11 mouse cellular contexts compared by ENCODE assay signal in the genomic region with DNA sequence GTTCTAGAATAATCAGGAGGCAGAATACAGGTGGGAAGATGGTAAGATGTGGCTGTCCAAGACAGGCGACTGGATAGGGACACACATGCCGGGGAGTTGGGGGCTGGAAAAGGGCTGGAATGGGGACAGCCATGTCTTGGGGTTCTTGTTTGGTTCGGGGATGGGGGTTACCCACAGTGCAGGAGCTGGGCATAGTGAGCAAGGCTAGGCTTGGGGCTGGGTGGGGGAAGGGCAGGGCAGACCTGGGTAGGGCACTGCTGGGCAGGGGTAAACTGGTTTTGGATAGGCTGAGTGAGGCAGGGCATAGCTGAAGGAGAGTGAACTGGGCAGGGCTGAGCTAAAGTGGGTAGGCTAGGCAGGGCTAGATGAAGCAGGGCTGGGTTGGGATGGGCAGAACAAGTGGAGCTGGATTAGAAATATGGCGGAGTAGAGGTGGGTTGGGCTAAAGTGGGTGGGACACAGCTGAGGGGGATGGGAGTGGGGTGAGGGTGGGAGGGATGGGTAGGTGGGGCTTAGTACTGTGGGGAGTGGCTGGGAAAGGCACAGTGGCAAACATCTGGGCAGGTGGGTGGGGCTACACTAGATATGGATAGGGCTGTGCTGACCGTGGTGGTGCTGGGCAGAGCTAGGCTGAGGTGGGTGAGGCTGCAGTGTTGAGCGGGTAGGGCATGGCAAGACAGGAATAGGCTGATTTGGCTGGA. TPM values are rescaled to one million over a fixed set of nuclear protein-coding genes. Genes with fewer than 3 reads are reported as not detected.
DNase-seq lines count a peak whose midpoint lies in the region; ATAC-seq lines count a peak whose summit lies in the region.
"Had no signal": no experiment of that assay in that cellular context is flagged by ENCODE, and none has a peak within 500 bp of the region (broad histone marks: within the 10 kb centered on the region; RNA-seq: fewer than 3 reads in every experiment).

No protein-coding gene starts in this region.

- H3K4me1 ChIP-seq in hindbrain, embryonic 12.5 days: no peaks in the 10 kb centered on the region
- no peaks in the 10 kb centered on the region for H3K4me1 ChIP-seq in hindbrain, embryonic 16.5 days (ENCODE audit: control insufficient read depth, insufficient read depth, low read depth, low read length)
- no peaks in the 10 kb centered on the region for H3K4me1 ChIP-seq in midbrain, embryonic 16.5 days (ENCODE audit: control insufficient read depth, insufficient read depth, low read length)
- H3K4me1 ChIP-seq in midbrain, embryonic 14.5 days (ENCODE audit: control insufficient read depth, insufficient read depth, low read length): no peaks in the 10 kb centered on the region
- peaks cover 20% of the 10 kb centered on the region for H3K4me1 ChIP-seq in liver, embryonic 12.5 days

- no peak for DNase-seq in midbrain, embryonic 14.5 days
- DNase-seq in thymus, postnatal 14 days: no peak
- no peak for DNase-seq in kidney, adult 18-20 months
- DNase-seq in gastrocnemius, postnatal 10 days: no peak
- DNase-seq: cerebellum, postnatal 10 days; layer of hippocampus, adult 9-11 months; lung, postnatal 10 days had no signal

- 97% methylated on average over 6 of the region's 6 CpGs for WGBS in hindbrain, embryonic 12.5 days
- WGBS in hindbrain, embryonic 16.5 days: 92% methylated on average over 6 of the region's 6 CpGs
- WGBS in midbrain, embryonic 16.5 days: 98% methylated on average over 6 of the region's 6 CpGs
- 96% methylated on average over 6 of the region's 6 CpGs for WGBS in midbrain, embryonic 14.5 days
- WGBS in liver, embryonic 12.5 days (ENCODE audit: insufficient replicate concordance): 65% methylated on average over 6 of the region's 6 CpGs

- no peaks in the 10 kb centered on the region for H3K27me3 ChIP-seq in hindbrain, embryonic 12.5 days
- no peaks in the 10 kb centered on the region for H3K27me3 ChIP-seq in hindbrain, embryonic 16.5 days (replicated peaks; ENCODE audit: control insufficient read depth, insufficient read depth, low read length)
- no peaks in the 10 kb centered on the region for H3K27me3 ChIP-seq in midbrain, embryonic 16.5 days (ENCODE audit: control insufficient read depth, insufficient read depth, low read depth, low read length)
- no peaks in the 10 kb centered on the region for H3K27me3 ChIP-seq in midbrain, embryonic 14.5 days (ENCODE audit: control insufficient read depth, insufficient read depth, low read length)
- no peaks in the 10 kb centered on the region for H3K27me3 ChIP-seq in liver, embryonic 12.5 days (replicated peaks)

- no peak overlapping the region for H3K9ac ChIP-seq in hindbrain, embryonic 12.5 days
- no peak overlapping the region for H3K9ac ChIP-seq in hindbrain, embryonic 16.5 days (ENCODE audit: low read depth, low read length)
- H3K9ac ChIP-seq in midbrain, embryonic 16.5 days (ENCODE audit: low read depth, low read length): no peak overlapping the region
- no peak overlapping the region for H3K9ac ChIP-seq in midbrain, embryonic 14.5 days (replicated peaks; ENCODE audit: low read length)
- no peak overlapping the region for H3K9ac ChIP-seq in liver, embryonic 12.5 days

- H3K36me3 ChIP-seq in hindbrain, embryonic 12.5 days: peaks cover 92% of the 10 kb centered on the region
- peaks cover 66% of the 10 kb centered on the region for H3K36me3 ChIP-seq in hindbrain, embryonic 16.5 days (ENCODE audit: control insufficient read depth, insufficient read depth, low read length)
- H3K36me3 ChIP-seq in midbrain, embryonic 16.5 days (ENCODE audit: control insufficient read depth, insufficient read depth, low read length): peaks cover 52% of the 10 kb centered on the region
- peaks cover 87% of the 10 kb centered on the region for H3K36me3 ChIP-seq in midbrain, embryonic 14.5 days (ENCODE audit: control insufficient read depth, insufficient read depth, low read length)
- peaks cover 84% of the 10 kb centered on the region for H3K36me3 ChIP-seq in liver, embryonic 12.5 days

- no peaks in the 10 kb centered on the region for H3K9me3 ChIP-seq in hindbrain, embryonic 12.5 days (replicated peaks)
- H3K9me3 ChIP-seq in hindbrain, embryonic 16.5 days (ENCODE audit: control insufficient read depth, low read length): no peaks in the 10 kb centered on the region
- H3K9me3 ChIP-seq in midbrain, embryonic 16.5 days (replicated peaks; ENCODE audit: control insufficient read depth, low read length, poor library complexity, severe bottlenecking): no peaks in the 10 kb centered on the region
- H3K9me3 ChIP-seq in midbrain, embryonic 14.5 days (ENCODE audit: control insufficient read depth, low read length): no peaks in the 10 kb centered on the region
- H3K9me3 ChIP-seq in liver, embryonic 12.5 days (replicated peaks): no peaks in the 10 kb centered on the region

- no peak overlapping the region for H3K4me2 ChIP-seq in hindbrain, embryonic 12.5 days (replicated peaks)
- H3K4me2 ChIP-seq in hindbrain, embryonic 16.5 days (ENCODE audit: low read length): no peak overlapping the region
- no peak overlapping the region for H3K4me2 ChIP-seq in midbrain, embryonic 16.5 days (ENCODE audit: low read length)
- no peak overlapping the region for H3K4me2 ChIP-seq in midbrain, embryonic 14.5 days (ENCODE audit: low read length)
- H3K4me2 ChIP-seq in liver, embryonic 12.5 days: peak overlapping the region; percentile 22; the same call in 1 of the 2 replicates

- ATAC-seq in hindbrain, embryonic 12.5 days (ENCODE audit: low FRiP score): 0 out of 2 replicates have a peak, but pooled peaks have one; percentile 16
- ATAC-seq in hindbrain, embryonic 16.5 days: no peak; the same call in 1 of the 2 replicates
- ATAC-seq in midbrain, embryonic 16.5 days: 0 out of 2 replicates have a peak, but pooled peaks have one; percentile 25
- no peak for ATAC-seq in midbrain, embryonic 14.5 days (ENCODE audit: low FRiP score, low TSS enrichment)
- ATAC-seq in liver, embryonic 12.5 days: peak; percentile 91

- no peak overlapping the region for H3K27ac ChIP-seq in hindbrain, embryonic 12.5 days
- no peak overlapping the region for H3K27ac ChIP-seq in hindbrain, embryonic 16.5 days (ENCODE audit: low read depth, low read length)
- H3K27ac ChIP-seq in midbrain, embryonic 16.5 days (ENCODE audit: low read length): no peak overlapping the region
- H3K27ac ChIP-seq in midbrain, embryonic 14.5 days (replicated peaks; ENCODE audit: low read depth, low read length): no peak overlapping the region
- H3K27ac ChIP-seq in liver, embryonic 12.5 days: peak overlapping the region; percentile 15; the same call in 1 of the 2 replicates

- no peak overlapping the region for H3K4me3 ChIP-seq in hindbrain, embryonic 12.5 days
- no peak overlapping the region for H3K4me3 ChIP-seq in hindbrain, embryonic 16.5 days (ENCODE audit: low read length)
- H3K4me3 ChIP-seq in midbrain, embryonic 16.5 days (ENCODE audit: low read depth, low read length): no peak overlapping the region
- no peak overlapping the region for H3K4me3 ChIP-seq in midbrain, embryonic 14.5 days (replicated peaks; ENCODE audit: low read depth, low read length)
- no peak overlapping the region for H3K4me3 ChIP-seq in liver, embryonic 12.5 days

RNA-seq across cellular contexts. Expression of a gene that starts 46.8 kb away (rescaled TPM):
- 95.9 and 99.9 TPM in 2 replicates for polyA plus RNA-seq in hindbrain, embryonic 12.5 days (2016; fragmentation: Nextera tagmentation; extraction: Ambion mirVana)
- polyA plus RNA-seq in hindbrain, embryonic 16.5 days (2015; fragmentation: Nextera tagmentation; extraction: Ambion mirVana): 49.3 and 67.3 TPM in 2 replicates
- 74.3 and 81.5 TPM in 2 replicates for polyA plus RNA-seq in midbrain, embryonic 16.5 days (2015; fragmentation: Nextera tagmentation; extraction: Ambion mirVana)
- 75.1 and 75.5 TPM in 2 replicates for polyA plus RNA-seq in midbrain, embryonic 14.5 days (2014; fragmentation: Nextera tagmentation; extraction: Ambion mirVana)
- 23.5 and 26.4 TPM in 2 replicates for polyA plus RNA-seq in liver, embryonic 12.5 days (2016; fragmentation: Nextera tagmentation; extraction: Ambion mirVana)
- 10 to 100 TPM; 19.9 to 29.2 TPM for total RNA-seq in gastrocnemius, postnatal 10 days (2021)

Comparison
In these comparisons a context has a peak if more than half of its experiments do, and no peak if none do; other contexts are left out.
1. ATAC-seq: peak in hindbrain, embryonic 12.5 days (single experiment), midbrain, embryonic 16.5 days (single experiment) and liver, embryonic 12.5 days (single experiment); none in hindbrain, embryonic 16.5 days (single experiment) and midbrain, embryonic 14.5 days (single experiment).